Mouse (Mus musculus) cortical plate, adult 2 months (tissue): ENCODE data around the gene Zfp619.

ENCODE experiments used
- CTCF ChIP-seq: fragments of 200-500 bp; IDR thresholded peaks from 2 replicates; pipeline ENCODE4 v1.5.1; 2011; ENCODE audit warnings: mild to moderate bottlenecking, control low read depth, low read length; ENCODE audit not compliant: insufficient read depth; ENCODE audit errors: extremely low read depth
- POLR2A ChIP-seq: fragments of 200-500 bp; IDR thresholded peaks from 2 replicates; pipeline ENCODE4 v1.6.1; 2011; ENCODE audit warnings: mild to moderate bottlenecking, low read length, control low read depth; ENCODE audit not compliant: insufficient read depth; ENCODE audit errors: extremely low read depth

- no peak for TF ChIP-seq POLR2A
- no peak for TF ChIP-seq CTCF
These were observed 6.3 kb downstream of the Zfp619 start for GRCm38 (mm10) chr7:39523703-39524424.
